Mouse (Mus musculus) stomach, embryonic 14.5 days (tissue): ENCODE measurements around the gene Zfp622. TPM values are rescaled to one million over a fixed set of nuclear protein-coding genes. Genes with fewer than 3 reads are reported as not detected.

Experiments
- ATAC-seq: fragments of 200-750 bp; cut with Nextera tagmentation; 2 replicates; pipeline ENCODE4 v1.8.0; 2017; ENCODE audit warnings: low read depth, moderate TSS enrichment; ENCODE audit not compliant: insufficient number of reproducible peaks, insufficient read depth, low FRiP score
- H3K27ac ChIP-seq: fragments of 300-500 bp; sonication (generic); 2 replicates; pipeline ENCODE4 v1.5.1; 2014; ENCODE audit warnings: mild to moderate bottlenecking, low read length, moderate library complexity, mixed read lengths
- H3K27me3 ChIP-seq: fragments of 300-500 bp; sonication (generic); 2 replicates; pipeline ENCODE4 v1.6.1; 2014; ENCODE audit warnings: low read length, control low read depth, mixed read lengths; ENCODE audit not compliant: control insufficient read depth, insufficient read depth
- H3K36me3 ChIP-seq: fragments of 300-500 bp; sonication (generic); 2 replicates; pipeline ENCODE4 v1.6.1; 2014; ENCODE audit warnings: mild to moderate bottlenecking, control low read depth, low read length, moderate library complexity, mixed read lengths; ENCODE audit not compliant: control insufficient read depth, insufficient read depth
- H3K4me1 ChIP-seq: fragments of 300-500 bp; sonication (generic); 2 replicates; pipeline ENCODE4 v1.6.1; 2014; ENCODE audit warnings: low read length, control low read depth, mixed read lengths; ENCODE audit not compliant: control insufficient read depth, insufficient read depth
- H3K4me2 ChIP-seq: fragments of 300-500 bp; sonication (generic); replicated peaks from 2 replicates; pipeline ENCODE4 v1.6.1; 2014; ENCODE audit warnings: low read depth, low read length, control low read depth
- H3K4me3 ChIP-seq: fragments of 300-500 bp; sonication (generic); 2 replicates; pipeline ENCODE4 v1.5.1; 2014; ENCODE audit warnings: low read depth, low read length, control low read depth
- H3K9ac ChIP-seq: fragments of 300-500 bp; sonication (generic); replicated peaks from 2 replicates; pipeline ENCODE4 v1.6.1; 2014; ENCODE audit warnings: low read depth, mild to moderate bottlenecking, control low read depth, low read length, moderate library complexity, mixed read lengths
- H3K9me3 ChIP-seq: fragments of 300-500 bp; sonication (generic); 2 replicates; pipeline ENCODE4 v1.6.1; 2016; ENCODE audit warnings: low read depth, low read length, control low read depth; ENCODE audit not compliant: control insufficient read depth
- WGBS: fragments of 180-500 bp; shearing (Covaris S2); extraction: QIAGEN DNeasy Blood & Tissue Kit; methylation state at CpG from one replicate; pipeline ENCODE4 v1.1.7; 2014; 5-methylcytosine and 5-hydroxymethylcytosine counted together
- polyA plus RNA-seq: library from polyadenylated mRNA; unstranded; fragments of >200 nt; fragmentation: Nextera tagmentation; extraction: Ambion mirVana; gene quantifications from 2 replicates; pipeline ENCODE4 v1.2.1, GENCODE M21; 2014

Gene Zfp622
- polyA plus RNA-seq, 1 experiment from 2014 or later = 26.7 TPM

DNA sequence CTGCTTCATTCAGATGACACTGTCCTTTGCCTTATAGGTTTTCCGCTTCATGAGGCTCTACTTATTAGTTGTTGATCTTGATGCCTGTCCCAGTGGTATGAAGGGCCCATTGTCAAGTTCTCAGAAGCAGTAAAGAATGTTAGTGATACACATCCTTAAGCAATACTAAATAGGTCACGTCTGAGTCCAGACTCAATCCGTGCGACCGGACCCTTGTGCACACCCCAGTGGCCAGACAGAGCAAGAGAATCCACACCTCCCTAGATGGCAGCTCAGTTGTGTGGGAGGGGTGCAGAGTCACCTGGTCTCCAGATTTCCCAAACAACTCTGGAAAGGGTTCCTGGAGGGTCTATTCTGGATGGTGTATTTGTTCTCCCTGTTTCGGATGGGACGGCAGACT, 37.7 kb upstream of the Zfp622 start:
- Histone ChIP-seq H3K27me3 (no peaks in the 10 kb centered on the region), H3K27ac (no peak overlapping the region), H3K4me3 (no peak overlapping the region), H3K9ac (no peak overlapping the region), H3K36me3 (no peaks in the 10 kb centered on the region), H3K4me1 (no peaks in the 10 kb centered on the region), H3K4me2 (no peak overlapping the region), H3K9me3 (no peaks in the 10 kb centered on the region)
- 88% methylated on average over 7 of the region's 7 CpGs for WGBS
- no peak for ATAC-seq

GRCm38 (mm10) chr15:25947383-25947782, 36.8 kb upstream of the Zfp622 start:
- H3K9me3 ChIP-seq = no peaks in the 10 kb centered on the region
- H3K27me3 ChIP-seq = no peaks in the 10 kb centered on the region
- WGBS = 80% methylated on average over 8 of the region's 8 CpGs
- H3K36me3 ChIP-seq = no peaks in the 10 kb centered on the region
- no peaks in the 10 kb centered on the region for H3K4me1 ChIP-seq
- no peak for ATAC-seq
- H3K27ac ChIP-seq = no peak overlapping the region
- H3K4me3 ChIP-seq = no peak overlapping the region
- H3K4me2 ChIP-seq = no peak overlapping the region
- H3K9ac ChIP-seq = no peak overlapping the region

- Histone ChIP-seq H3K27me3 (no peaks in the 10 kb centered on the region), H3K9me3 (no peaks in the 10 kb centered on the region), H3K9ac (no peak overlapping the region), H3K4me1 (no peaks in the 10 kb centered on the region), H3K4me2 (no peak overlapping the region), H3K36me3 (no peaks in the 10 kb centered on the region), H3K27ac (no peak overlapping the region), H3K4me3 (no peak overlapping the region)
- peak; percentile 47; the same call in 1 of the 2 replicates for ATAC-seq
- 77% methylated on average over 26 of the region's 26 CpGs for WGBS
These were observed 35.6 kb upstream of the Zfp622 start for GRCm38 (mm10) chr15:25948257-25949223.

GRCm38 (mm10) chr15:25949696-25950095, 34.5 kb upstream of the Zfp622 start:
- Histone ChIP-seq H3K4me3 (no peak overlapping the region), H3K27ac (no peak overlapping the region), H3K27me3 (no peaks in the 10 kb centered on the region), H3K9ac (no peak overlapping the region), H3K9me3 (no peaks in the 10 kb centered on the region), H3K4me2 (no peak overlapping the region), H3K36me3 (no peaks in the 10 kb centered on the region), H3K4me1 (no peaks in the 10 kb centered on the region)
- 78% methylated on average over 9 of the region's 9 CpGs for WGBS
- no peak for ATAC-seq

GRCm38 (mm10) chr15:25950584-25950983, 33.6 kb upstream of the Zfp622 start:
- ATAC-seq = no peak
- Histone ChIP-seq H3K4me3 (no peak overlapping the region), H3K9ac (no peak overlapping the region), H3K27ac (no peak overlapping the region), H3K36me3 (no peaks in the 10 kb centered on the region), H3K4me2 (no peak overlapping the region), H3K27me3 (no peaks in the 10 kb centered on the region), H3K4me1 (no peaks in the 10 kb centered on the region), H3K9me3 (no peaks in the 10 kb centered on the region)
- WGBS = 74% methylated on average over 5 of the region's 5 CpGs

- Histone ChIP-seq H3K27me3 (no peaks in the 10 kb centered on the region), H3K4me2 (no peak overlapping the region), H3K9me3 (no peaks in the 10 kb centered on the region), H3K27ac (no peak overlapping the region), H3K4me1 (no peaks in the 10 kb centered on the region), H3K4me3 (no peak overlapping the region), H3K36me3 (no peaks in the 10 kb centered on the region), H3K9ac (no peak overlapping the region)
- 74% methylated on average over 4 of the region's 4 CpGs for WGBS
- no peak for ATAC-seq
These were observed 33.1 kb upstream of the Zfp622 start for GRCm38 (mm10) chr15:25951037-25951436.

- no peaks in the 10 kb centered on the region for H3K36me3 ChIP-seq
- no peak overlapping the region for H3K4me2 ChIP-seq
- ATAC-seq = no peak
- H3K27me3 ChIP-seq = no peaks in the 10 kb centered on the region
- H3K4me1 ChIP-seq = no peaks in the 10 kb centered on the region
- no peaks in the 10 kb centered on the region for H3K9me3 ChIP-seq
- 69% methylated on average over 5 of the region's 5 CpGs for WGBS
- no peak overlapping the region for H3K9ac ChIP-seq
- no peak overlapping the region for H3K27ac ChIP-seq
- no peak overlapping the region for H3K4me3 ChIP-seq
These were observed 28.2 kb upstream of the Zfp622 start for GRCm38 (mm10) chr15:25956001-25956400.

DNA sequence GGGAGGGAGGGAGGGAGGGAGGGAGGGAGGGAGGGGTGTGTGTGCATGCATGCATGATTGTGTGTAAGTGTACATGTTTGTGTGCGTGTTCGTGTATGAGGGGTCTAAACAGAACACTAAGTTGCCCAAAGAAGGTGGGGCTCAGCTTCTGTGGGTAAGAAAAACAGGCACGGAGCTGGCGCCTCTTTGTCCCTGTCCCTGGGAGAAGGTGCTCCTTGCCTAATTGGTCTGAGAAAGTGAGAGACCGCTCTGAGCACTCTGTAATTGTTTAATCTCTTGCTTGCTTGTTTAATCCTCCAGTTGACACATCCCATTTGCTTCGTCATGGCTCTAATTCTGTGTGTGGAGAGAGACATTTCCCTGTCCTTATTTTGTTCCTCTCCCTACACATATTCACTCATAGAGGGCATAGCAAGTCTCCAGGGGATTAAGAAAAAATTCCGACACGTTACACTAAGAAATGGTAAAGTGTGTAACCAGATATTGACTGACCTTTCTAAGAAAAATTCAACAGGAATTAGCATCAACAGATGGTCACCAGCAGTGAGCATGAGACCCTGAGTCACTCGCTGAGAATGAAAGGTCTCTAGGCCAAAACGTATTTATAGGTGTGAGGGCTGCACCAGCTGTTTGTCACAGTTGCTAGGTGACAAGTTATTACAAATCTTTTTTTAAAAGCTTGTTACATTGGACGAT, 27.6 kb upstream of the Zfp622 start:
- no peak overlapping the region for H3K4me3 ChIP-seq
- WGBS = 40% methylated on average over 11 of the region's 11 CpGs
- no peak overlapping the region for H3K4me2 ChIP-seq
- no peaks in the 10 kb centered on the region for H3K27me3 ChIP-seq
- H3K9me3 ChIP-seq = no peaks in the 10 kb centered on the region
- no peaks in the 10 kb centered on the region for H3K4me1 ChIP-seq
- no peak for ATAC-seq
- H3K36me3 ChIP-seq = no peaks in the 10 kb centered on the region
- H3K27ac ChIP-seq = no peak overlapping the region
- no peak overlapping the region for H3K9ac ChIP-seq
